Mouse (Mus musculus) kidney, adult 2 months (tissue): ENCODE results near the gene Tpbg.

Experiments used
- CTCF ChIP-seq: fragments of 200-500 bp; conservative IDR thresholded peaks from 2 replicates; pipeline ENCODE4 v1.5.1; 2011; ENCODE audit warnings: low read depth, mild to moderate bottlenecking, control low read depth, low read length, moderate library complexity, mixed read lengths; ENCODE audit not compliant: insufficient read depth, insufficient read length
- POLR2A ChIP-seq: fragments of 200-500 bp; IDR thresholded peaks from one replicate; pipeline ENCODE4 v1.6.1; 2011; ENCODE audit warnings: low read depth, low read length, control low read depth

DNA sequence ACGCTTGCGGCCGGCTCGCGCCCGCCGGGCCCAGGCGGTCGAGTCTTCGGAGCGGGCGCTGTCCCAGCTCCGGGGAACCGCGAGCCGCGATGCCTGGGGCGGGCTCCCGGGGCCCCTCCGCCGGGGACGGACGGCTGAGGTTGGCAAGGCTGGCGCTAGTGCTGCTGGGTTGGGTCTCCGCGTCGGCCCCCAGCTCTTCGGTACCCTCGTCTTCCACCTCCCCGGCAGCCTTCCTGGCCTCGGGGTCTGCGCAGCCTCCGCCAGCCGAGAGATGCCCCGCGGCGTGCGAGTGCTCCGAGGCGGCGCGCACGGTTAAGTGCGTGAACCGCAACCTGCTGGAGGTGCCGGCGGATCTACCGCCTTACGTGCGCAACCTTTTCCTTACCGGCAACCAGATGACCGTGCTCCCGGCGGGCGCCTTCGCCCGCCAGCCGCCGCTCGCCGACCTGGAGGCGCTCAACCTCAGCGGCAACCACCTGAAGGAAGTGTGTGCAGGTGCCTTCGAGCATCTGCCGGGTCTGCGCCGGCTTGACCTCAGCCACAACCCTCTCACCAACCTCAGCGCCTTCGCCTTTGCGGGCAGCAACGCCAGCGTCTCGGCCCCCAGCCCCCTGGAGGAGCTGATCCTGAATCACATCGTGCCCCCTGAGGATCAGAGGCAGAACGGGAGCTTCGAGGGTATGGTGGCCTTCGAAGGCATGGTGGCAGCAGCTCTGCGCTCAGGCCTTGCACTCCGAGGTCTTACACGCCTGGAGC, 1.9 kb downstream of the Tpbg start:
- TF ChIP-seq CTCF (no peak), POLR2A (no peak)
